Mouse (Mus musculus) myocyte (in vitro differentiated cells): ENCODE data around the gene Banf2. TPM values are rescaled to one million over a fixed set of nuclear protein-coding genes. Genes with fewer than 3 reads are reported as not detected.

Source experiments
- H3K27me3 ChIP-seq: one replicate; pipeline ENCODE4 v1.6.1; 2011; ENCODE audit not compliant: control insufficient read depth, insufficient read depth, insufficient read length
- H3K36me3 ChIP-seq: one replicate; pipeline ENCODE4 v1.6.1; 2011; ENCODE audit not compliant: control insufficient read depth, insufficient read depth
- H3K4me2 ChIP-seq: one replicate; pipeline ENCODE4 v1.6.1; 2011; ENCODE audit warnings: low read depth, control low read depth
- H3K4me3 ChIP-seq: one replicate; pipeline ENCODE4 v1.5.1; 2011; ENCODE audit warnings: mild to moderate bottlenecking, control low read depth, moderate library complexity
- H3K79me2 ChIP-seq: one replicate; pipeline ENCODE4 v1.6.1; 2011; ENCODE audit not compliant: control insufficient read depth, insufficient read depth
- H3ac ChIP-seq: one replicate; pipeline ENCODE4 v1.6.1; 2011; ENCODE audit not compliant: control insufficient read depth, insufficient read length
- CEBPB ChIP-seq: IDR thresholded peaks from 2 replicates; pipeline ENCODE4 v1.6.1; 2011; ENCODE audit warnings: mild to moderate bottlenecking, moderate library complexity; ENCODE audit not compliant: poor library complexity, insufficient read depth, severe bottlenecking
- E2F4 ChIP-seq: IDR thresholded peaks from one replicate; pipeline ENCODE4 v1.6.1; 2011; ENCODE audit warnings: mild to moderate bottlenecking, control low read depth, moderate library complexity; ENCODE audit not compliant: insufficient read depth
- MAX ChIP-seq: IDR thresholded peaks from one replicate; pipeline ENCODE4 v1.6.1; 2011; ENCODE audit warnings: low read depth, mild to moderate bottlenecking, control low read depth
- MYOD1 ChIP-seq, 3 experiments: IDR thresholded peaks; one replicate each; pipeline ENCODE4 v1.6.1; 2011; ENCODE audit warnings: control low read depth in 2 of 3, low read depth in 2 of 3, mild to moderate bottlenecking in 2 of 3, moderate library complexity in 1 of 3; ENCODE audit not compliant: insufficient read length in 2 of 3, control insufficient read depth in 1 of 3
- MYOG ChIP-seq, 3 experiments: IDR thresholded peaks; one replicate each; pipeline ENCODE4 v1.6.1; 2011; ENCODE audit warnings: control low read depth in 2 of 3, low read depth in 2 of 3, mild to moderate bottlenecking in 2 of 3; ENCODE audit not compliant: insufficient read length in 2 of 3, control insufficient read depth in 1 of 3, insufficient read depth in 1 of 3
- POLR2A ChIP-seq: IDR thresholded peaks from one replicate; pipeline ENCODE4 v1.6.1; 2011; ENCODE audit warnings: low read depth, mild to moderate bottlenecking, control low read depth, moderate library complexity; ENCODE audit not compliant: insufficient read length
- POLR2AphosphoS2 ChIP-seq: IDR thresholded peaks from one replicate; pipeline ENCODE4 v1.6.1; 2011; ENCODE audit warnings: low read depth, control low read depth; ENCODE audit not compliant: insufficient read length
- REST ChIP-seq: IDR thresholded peaks from one replicate; pipeline ENCODE4 v1.6.1; 2011; ENCODE audit warnings: mild to moderate bottlenecking, control low read depth, moderate library complexity; ENCODE audit not compliant: insufficient read depth, insufficient read length
- SRF ChIP-seq: IDR thresholded peaks from one replicate; pipeline ENCODE4 v1.6.1; 2011; ENCODE audit warnings: low read depth; ENCODE audit not compliant: control insufficient read depth, insufficient read length
- TCF12 ChIP-seq: IDR thresholded peaks from one replicate; pipeline ENCODE4 v1.6.1; 2011; ENCODE audit warnings: mild to moderate bottlenecking, control low read depth; ENCODE audit not compliant: poor library complexity, insufficient read depth, severe bottlenecking
- TCF3 ChIP-seq: IDR thresholded peaks from one replicate; pipeline ENCODE4 v1.6.1; 2011; ENCODE audit warnings: low read depth, control low read depth; ENCODE audit not compliant: insufficient read length
- USF1 ChIP-seq: IDR thresholded peaks from one replicate; pipeline ENCODE4 v1.6.1; 2011; ENCODE audit warnings: low read depth, mild to moderate bottlenecking, control low read depth, moderate library complexity
- polyA plus RNA-seq: library from polyadenylated mRNA; unstranded; fragments of >200 nt; fragmentation: generic; extraction: Trizol; gene quantifications from one replicate; pipeline ENCODE4 v1.2.1, GENCODE M21; 2012; ENCODE audit warnings: missing spikeins

The Banf2 gene
- polyA plus RNA-seq, 1 experiment = not detected

DNA sequence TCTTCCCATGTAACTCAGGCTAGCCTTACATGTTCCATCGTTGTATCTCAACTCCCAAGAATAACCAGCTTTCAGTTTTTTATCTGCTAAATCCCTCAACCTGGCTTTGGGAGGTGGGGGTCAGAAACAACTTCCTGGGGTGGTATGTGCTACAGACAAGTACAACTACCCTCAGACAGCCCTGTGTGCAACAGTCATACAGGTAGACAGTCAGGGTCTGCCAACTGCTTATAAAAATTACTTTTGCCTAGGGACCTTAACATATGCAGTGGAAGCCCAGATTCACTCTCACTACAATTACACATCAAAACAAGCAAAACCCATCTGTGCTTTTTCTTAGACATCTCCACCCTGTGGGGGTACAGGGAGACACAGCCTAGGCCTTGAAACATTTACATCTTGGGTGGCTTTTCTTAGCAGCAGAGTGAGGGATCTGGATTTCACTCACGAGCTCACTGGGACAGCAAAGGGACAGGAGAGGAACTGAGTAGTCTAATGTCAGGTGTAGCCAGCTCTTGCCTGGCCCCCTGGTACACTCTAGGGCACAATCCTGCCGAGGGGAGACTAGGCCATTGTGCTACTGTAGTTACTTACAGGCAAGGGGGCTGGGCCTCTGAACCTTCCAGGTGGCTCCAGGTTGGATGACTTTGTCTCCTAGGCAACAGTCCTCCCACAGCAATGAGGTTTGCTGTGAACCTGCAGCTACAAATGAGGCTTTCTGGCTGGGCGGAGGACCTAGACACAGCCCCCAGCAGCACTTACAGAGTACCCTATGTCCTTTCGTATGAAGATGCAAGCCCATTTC lies 13.1 kb downstream of the Banf2 start:
- no peak for TF ChIP-seq POLR2A
- no peak overlapping the region for H3K4me3 ChIP-seq

GRCm38 (mm10) chr2:144046916-144047315 lies 14.1 kb downstream of the Banf2 start:
- Histone ChIP-seq H3ac (no peak overlapping the region), H3K79me2 (no peaks in the 10 kb centered on the region), H3K27me3 (peaks cover 17% of the 10 kb centered on the region)

More for the DNA sequence above, 13.1 kb downstream of the Banf2 start:
- H3ac ChIP-seq = no peak overlapping the region
- H3K27me3 ChIP-seq = peaks cover 24% of the 10 kb centered on the region
- no peaks in the 10 kb centered on the region for H3K36me3 ChIP-seq
- H3K4me2 ChIP-seq = no peak overlapping the region
- no peaks in the 10 kb centered on the region for H3K79me2 ChIP-seq

GRCm38 (mm10) chr2:144050146-144050680 lies 17.4 kb downstream of the Banf2 start:
- TF ChIP-seq USF1 = peak; percentile 30
- no peak for TF ChIP-seq TCF12
- H3K27me3 ChIP-seq = no peaks in the 10 kb centered on the region
- no peak overlapping the region for H3K4me2 ChIP-seq
- H3K79me2 ChIP-seq = no peaks in the 10 kb centered on the region
- no peak overlapping the region for H3K4me3 ChIP-seq
- no peaks in the 10 kb centered on the region for H3K36me3 ChIP-seq
- H3ac ChIP-seq = no peak overlapping the region

More at GRCm38 (mm10) chr2:144046916-144047315, 14.1 kb downstream of the Banf2 start:
- Histone ChIP-seq H3K4me3 (no peak overlapping the region), H3K36me3 (no peaks in the 10 kb centered on the region), H3K4me2 (no peak overlapping the region)
- TF ChIP-seq MYOG (IDR thresholded peaks at IDR 0.05; ENCODE audit: control insufficient read depth in 1 of 3, insufficient read depth in 1 of 3, insufficient read length in 2 of 3, low read depth in 2 of 3) = no peak
- TF ChIP-seq POLR2AphosphoS2 = no peak
- TF ChIP-seq POLR2A = no peak
- TF ChIP-seq TCF12 = no peak
- TF ChIP-seq MAX = no peak
- no peak for TF ChIP-seq REST
- no peak for TF ChIP-seq USF1
- no peak for TF ChIP-seq CEBPB
- no peak for TF ChIP-seq E2F4
- no peak for TF ChIP-seq TCF3
- TF ChIP-seq SRF = no peak

- Histone ChIP-seq H3K36me3 (no peaks in the 10 kb centered on the region), H3K4me3 (no peak overlapping the region), H3K4me2 (no peak overlapping the region), H3K79me2 (no peaks in the 10 kb centered on the region), H3ac (no peak overlapping the region), H3K27me3 (no peaks in the 10 kb centered on the region)
- TF ChIP-seq REST = no peak
- TF ChIP-seq MAX = no peak
- no peak for TF ChIP-seq SRF
- no peak for TF ChIP-seq USF1
- no peak for TF ChIP-seq TCF3
- TF ChIP-seq MYOD1 (IDR thresholded peaks at IDR 0.05; ENCODE audit: control insufficient read depth in 1 of 3, insufficient read length in 2 of 3, low read depth in 2 of 3) = no peak
- no peak for TF ChIP-seq POLR2A
- TF ChIP-seq MYOG (IDR thresholded peaks at IDR 0.05; ENCODE audit: control insufficient read depth in 1 of 3, insufficient read depth in 1 of 3, insufficient read length in 2 of 3, low read depth in 2 of 3) = no peak
- no peak for TF ChIP-seq CEBPB
- TF ChIP-seq E2F4 = no peak
- no peak for TF ChIP-seq TCF12
- TF ChIP-seq POLR2AphosphoS2 = no peak
These were observed 18.0 kb downstream of the Banf2 start for GRCm38 (mm10) chr2:144050861-144051260.

GRCm38 (mm10) chr2:144052410-144053065 lies 19.7 kb downstream of the Banf2 start:
- Histone ChIP-seq H3K27me3 (no peaks in the 10 kb centered on the region), H3K4me3 (no peak overlapping the region)

More at GRCm38 (mm10) chr2:144052410-144053065, 19.7 kb downstream of the Banf2 start:
- no peak overlapping the region for H3K4me2 ChIP-seq
- no peak for TF ChIP-seq MYOG (IDR thresholded peaks at IDR 0.05; ENCODE audit: control insufficient read depth in 1 of 3, insufficient read depth in 1 of 3, insufficient read length in 2 of 3, low read depth in 2 of 3)
- TF ChIP-seq TCF3 = no peak
- TF ChIP-seq POLR2A = no peak
- no peak for TF ChIP-seq POLR2AphosphoS2
- no peak for TF ChIP-seq SRF
- no peak for TF ChIP-seq CEBPB
- TF ChIP-seq USF1 = no peak
- no peak for TF ChIP-seq REST
- no peak for TF ChIP-seq TCF12
- TF ChIP-seq E2F4 = no peak
- no peak for TF ChIP-seq MYOD1 (IDR thresholded peaks at IDR 0.05; ENCODE audit: control insufficient read depth in 1 of 3, insufficient read length in 2 of 3, low read depth in 2 of 3)
- TF ChIP-seq MAX = no peak
- H3K79me2 ChIP-seq = no peaks in the 10 kb centered on the region
- no peaks in the 10 kb centered on the region for H3K36me3 ChIP-seq
- no peak overlapping the region for H3ac ChIP-seq
